8 mouse cellular contexts compared by ENCODE assay signal in genomic region chr7:126949793-126950646, GRCm38 (mm10). TPM values are rescaled to one million over a fixed set of nuclear protein-coding genes. Genes with fewer than 3 reads are reported as not detected.
DNase-seq lines count a peak whose midpoint lies in the region; ATAC-seq and TF ChIP-seq lines count a peak whose summit lies in the region.

Sez6l2 (plus strand) TSS chr7:126950563.

- no peaks in the 10 kb centered on the region for H3K27me3 ChIP-seq in forebrain, postnatal 0 days (ENCODE audit: insufficient read depth, low read length)
- H3K27me3 ChIP-seq in lung, embryonic 16.5 days (ENCODE audit: control insufficient read depth, insufficient read depth, low read depth, low read length), result peaks cover 18% of the 10 kb centered on the region

- peak; percentile 87 for ATAC-seq in forebrain, postnatal 0 days
- ATAC-seq in lung, embryonic 16.5 days (ENCODE audit: low read depth), result peak; percentile 90

- H3K4me3 ChIP-seq in forebrain, postnatal 0 days (ENCODE audit: low read depth, low read length), result peak within 1 kb of the TSS; percentile 65
- H3K4me3 ChIP-seq in lung, embryonic 16.5 days (ENCODE audit: low read length), result peak within 1 kb of the TSS; percentile 54

- peaks cover 20% of the 10 kb centered on the region for H3K36me3 ChIP-seq in forebrain, postnatal 0 days (ENCODE audit: insufficient read depth)
- H3K36me3 ChIP-seq in lung, embryonic 16.5 days (ENCODE audit: control insufficient read depth, insufficient read depth, low read length), result no peaks in the 10 kb centered on the region

- no peaks in the 10 kb centered on the region for H3K9me3 ChIP-seq in forebrain, postnatal 0 days (ENCODE audit: low read length)
- no peaks in the 10 kb centered on the region for H3K9me3 ChIP-seq in lung, embryonic 16.5 days (ENCODE audit: control insufficient read depth, low read length)

- peak within 1 kb of the TSS; percentile 93 for H3K27ac ChIP-seq in forebrain, postnatal 0 days (ENCODE audit: low read depth, low read length)
- no peak within 1 kb of the TSS for H3K27ac ChIP-seq in lung, embryonic 16.5 days (ENCODE audit: low read length)

- TF ChIP-seq CTCF in forebrain, postnatal 0 days (IDR thresholded peaks at IDR 0.05; ENCODE audit: low read depth), result 0 out of 2 replicates have a peak, but pooled peaks have one; percentile 12

- H3K9ac ChIP-seq in forebrain, postnatal 0 days, result peak within 1 kb of the TSS; percentile 84
- 0 out of 2 replicates have a peak within 1 kb of the TSS, but pooled peaks have one; percentile 50 for H3K9ac ChIP-seq in lung, embryonic 16.5 days (ENCODE audit: low read length)

- H3K4me2 ChIP-seq in forebrain, postnatal 0 days (ENCODE audit: low read depth), result peak within 1 kb of the TSS; percentile 96
- H3K4me2 ChIP-seq in lung, embryonic 16.5 days (ENCODE audit: low read depth, low read length), result peak within 1 kb of the TSS; percentile 99

- DNase-seq in MEL-GATA-1-ER (ENCODE audit: extremely low read depth, low read depth), result peak; percentile 59
- peak; percentile 89 to 95 for DNase-seq in cerebellum, adult 18-20 months
- DNase-seq in forebrain, postnatal 0 days, result peak; percentile 88
- peak; percentile 96 for DNase-seq in heart, postnatal 4 days
- DNase-seq in layer of hippocampus, adult 9-11 months, result peak; percentile 81
- DNase-seq in ovary, postnatal 10 days (ENCODE audit: low spot score), result peak; percentile 93
- peak; percentile 92 for DNase-seq in thymus, postnatal 0 days (ENCODE audit: low spot score)

- WGBS in forebrain, postnatal 0 days, result 3% methylated on average over 41 of the region's 42 CpGs
- WGBS in lung, embryonic 16.5 days, result under 1% methylated on average over 42 of the region's 42 CpGs

- H3K4me1 ChIP-seq in forebrain, postnatal 0 days (ENCODE audit: insufficient read depth), result peaks cover 12% of the 10 kb centered on the region
- no peaks in the 10 kb centered on the region; the same call in 1 of the 2 replicates for H3K4me1 ChIP-seq in lung, embryonic 16.5 days (replicated peaks; ENCODE audit: control insufficient read depth, insufficient read depth, low read length)

RNA-seq across cellular contexts. Expression of gene Sez6l2, which starts in this region (rescaled TPM):
- 104 and 160 TPM in 2 replicates for total RNA-seq in forebrain, postnatal 0 days (2014; rRNA removed)
- polyA plus RNA-seq in forebrain, postnatal 0 days (2015; fragmentation: Nextera tagmentation; extraction: Ambion mirVana), result 38.3 and 45.3 TPM in 2 replicates
- 10 to 100 TPM; 18.6 to 21.2 TPM for total RNA-seq in heart, postnatal 4 days (2021)
- polyA plus RNA-seq in lung, embryonic 16.5 days (2015; fragmentation: Nextera tagmentation; extraction: Ambion mirVana), result 0.36 and 0.63 TPM in 2 replicates
- 0.50 and 0.78 TPM in 2 replicates for polyA plus RNA-seq in thymus, postnatal 0 days (2015; fragmentation: Nextera tagmentation; extraction: Ambion mirVana)

Comparison
In these comparisons a context has a peak if more than half of its experiments do, and no peak if none do; other contexts are left out.
1. RNA of gene Sez6l2 (polyA plus RNA-seq): 38.3 to 45.3 TPM in forebrain, postnatal 0 days; 0.50 to 0.78 TPM in thymus, postnatal 0 days and 0.36 to 0.63 TPM in lung, embryonic 16.5 days; every median in the first group is over 10 times any median in the second.
2. Peak in ATAC-seq, H3K4me3 ChIP-seq, H3K9ac ChIP-seq and H3K4me2 ChIP-seq in lung, embryonic 16.5 days; RNA of the gene not detected or under 1 TPM.
3. Peak in DNase-seq in thymus, postnatal 0 days; RNA of the gene not detected or under 1 TPM.
4. Peak in every context shown above with its lines, with median percentiles within 50 percentile points of each other: DNase-seq.